Mouse (Mus musculus) ES-Bruce4 (cell line): ENCODE measurements around the gene Smc1a. TPM values are rescaled to one million over a fixed set of nuclear protein-coding genes. Genes with fewer than 3 reads are reported as not detected.

ENCODE experiments used
- H3K27ac ChIP-seq: 2 replicates; pipeline ENCODE4 v1.5.1; 2012; ENCODE audit warnings: low read length, inconsistent platforms; ENCODE audit not compliant: insufficient read depth
- H3K27me3 ChIP-seq: 2 replicates; pipeline ENCODE4 v1.6.1; 2012; ENCODE audit warnings: mild to moderate bottlenecking, low read length, inconsistent platforms; ENCODE audit not compliant: control insufficient read depth, poor library complexity, insufficient read depth, severe bottlenecking
- H3K36me3 ChIP-seq: 2 replicates; pipeline ENCODE4 v1.6.1; 2012; ENCODE audit warnings: inconsistent platforms, mild to moderate bottlenecking, low read length, moderate library complexity; ENCODE audit not compliant: control insufficient read depth, poor library complexity, insufficient read depth, severe bottlenecking
- H3K4me1 ChIP-seq: one replicate; pipeline ENCODE4 v1.8.1; 2011; ENCODE audit warnings: low read length; ENCODE audit not compliant: control insufficient read depth, insufficient read depth
- H3K4me3 ChIP-seq: 2 replicates; pipeline ENCODE4 v1.5.1; 2011; ENCODE audit warnings: low read depth, mild to moderate bottlenecking, low read length
- H3K9ac ChIP-seq: 2 replicates; pipeline ENCODE4 v1.6.1; 2012; ENCODE audit warnings: low read depth, mild to moderate bottlenecking, inconsistent platforms; ENCODE audit not compliant: poor library complexity, severe bottlenecking
- H3K9me3 ChIP-seq: replicated peaks from 2 replicates; pipeline ENCODE4 v1.6.1; 2012; ENCODE audit warnings: mild to moderate bottlenecking, low read length, inconsistent platforms; ENCODE audit not compliant: control insufficient read depth, poor library complexity, insufficient read depth, severe bottlenecking
- CTCF ChIP-seq: IDR thresholded peaks from one replicate; pipeline ENCODE4 v1.8.1; 2011; ENCODE audit warnings: low read depth, low read length
- EP300 ChIP-seq: IDR thresholded peaks from 2 replicates; pipeline ENCODE4 v1.6.1; 2011; ENCODE audit warnings: low read depth, low read length; ENCODE audit not compliant: insufficient read depth
- POLR2A ChIP-seq: IDR thresholded peaks from one replicate; pipeline ENCODE4 v1.8.1; 2011; ENCODE audit warnings: low read length; ENCODE audit not compliant: insufficient read depth
- polyA plus RNA-seq: library from polyadenylated mRNA; stranded (reverse); fragments of >200 nt; gene quantifications from 2 replicates; pipeline ENCODE4 v1.2.4, GENCODE M21; 2011; ENCODE audit warnings: low read depth; ENCODE audit not compliant: missing spikeins, insufficient read depth, insufficient read length

Gene Smc1a
- 134 and 158 TPM in 2 replicates for polyA plus RNA-seq

- H3K27me3 ChIP-seq, result no peaks in the 10 kb centered on the region
- no peak for TF ChIP-seq CTCF
- TF ChIP-seq POLR2A, result peak; percentile 10
Measured at GRCm38 (mm10) chrX:152016151-152017145, at the start of gene Smc1a, which contains the start of gene Ribc1. Gene Smc1a (plus strand): TSS chrX:152016428. Gene Ribc1 (minus strand): TSS chrX:152016295.

DNA sequence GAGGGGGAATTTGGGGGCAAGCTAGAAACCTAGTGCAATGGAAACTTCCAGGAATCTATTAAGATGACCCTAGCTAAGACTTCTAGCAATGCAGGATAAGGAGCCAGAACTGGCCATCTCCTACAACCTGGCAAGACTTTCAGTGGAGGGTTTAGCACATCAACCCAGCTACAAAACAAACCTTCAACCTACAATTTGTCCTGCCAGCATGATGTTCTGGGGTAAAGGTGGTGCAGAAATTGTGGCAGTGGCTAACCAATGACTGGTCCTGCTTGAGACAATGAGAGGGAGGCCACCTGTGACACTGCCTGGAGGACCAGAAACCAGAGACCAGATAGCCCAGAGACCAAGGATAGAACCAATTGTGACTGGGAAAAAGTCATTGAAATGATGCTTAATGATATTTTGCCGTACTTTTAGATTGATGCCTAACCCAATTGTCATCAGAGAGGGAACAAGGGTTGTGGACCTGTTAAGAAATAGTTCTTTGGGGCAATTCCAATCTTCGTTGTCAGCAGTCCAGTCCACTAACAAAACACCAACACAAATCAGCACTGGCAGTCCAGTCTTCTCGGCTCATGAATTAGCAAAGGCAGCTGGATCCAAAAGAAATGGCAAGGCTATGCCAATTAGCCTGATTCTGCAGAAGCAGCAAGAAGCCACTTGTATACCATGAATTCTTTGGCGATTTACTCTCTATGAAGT, 17.1 kb upstream of the Smc1a start:
- H3K4me3 ChIP-seq, result no peak overlapping the region
- H3K36me3 ChIP-seq, result peaks cover 4% of the 10 kb centered on the region
- H3K9me3 ChIP-seq, result no peaks in the 10 kb centered on the region
- no peaks in the 10 kb centered on the region for H3K27me3 ChIP-seq
- H3K4me1 ChIP-seq, result no peaks in the 10 kb centered on the region
- TF ChIP-seq CTCF (no peak), POLR2A (no peak), EP300 (no peak)
- H3K9ac ChIP-seq, result no peak overlapping the region
- no peak overlapping the region for H3K27ac ChIP-seq

More at GRCm38 (mm10) chrX:152016151-152017145, at the start of gene Smc1a, which contains the start of gene Ribc1:
- peak within 1 kb of the TSS; percentile 72 for H3K9ac ChIP-seq
- H3K9me3 ChIP-seq, result no peaks in the 10 kb centered on the region
- H3K4me3 ChIP-seq, result peak within 1 kb of the TSS; percentile 90
- no peaks in the 10 kb centered on the region for H3K36me3 ChIP-seq
- H3K4me1 ChIP-seq, result no peaks in the 10 kb centered on the region
- H3K27ac ChIP-seq, result peak within 1 kb of the TSS; percentile 13

DNA sequence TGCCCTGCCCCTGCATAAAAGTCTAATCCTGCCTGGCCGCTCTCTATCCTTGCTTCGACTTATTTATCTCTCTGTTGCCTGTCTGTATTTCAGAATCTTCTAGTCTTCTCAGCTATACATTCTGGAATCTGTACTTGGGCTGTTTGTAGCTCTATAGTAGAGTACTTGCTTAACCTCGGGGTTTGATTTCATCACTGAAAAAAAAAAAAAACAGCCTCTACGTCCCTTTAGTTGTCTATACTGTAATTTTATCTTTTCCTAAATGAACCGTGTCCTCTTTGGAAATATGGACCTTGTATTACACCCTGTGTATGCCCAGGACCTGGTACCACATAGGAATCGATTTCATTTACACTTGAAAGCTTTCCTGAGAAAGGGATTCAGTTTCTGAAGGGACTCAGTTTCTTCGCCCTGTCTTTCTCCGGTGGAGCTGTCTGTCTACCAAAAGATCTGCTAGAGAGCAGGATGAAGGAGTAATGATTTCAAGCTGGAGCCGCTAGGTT, 15.0 kb upstream of the Smc1a start:
- Histone ChIP-seq H3K36me3 (peaks cover 5% of the 10 kb centered on the region), H3K9me3 (no peaks in the 10 kb centered on the region), H3K27me3 (no peaks in the 10 kb centered on the region), H3K4me1 (no peaks in the 10 kb centered on the region), H3K9ac (peak overlapping the region; percentile 81; the same call in 1 of the 2 replicates), H3K4me3 (peak overlapping the region; percentile 33; the same call in 1 of the 2 replicates), H3K27ac (no peak overlapping the region)
- TF ChIP-seq POLR2A (no peak), EP300 (no peak)

- Histone ChIP-seq H3K9me3 (no peaks in the 10 kb centered on the region), H3K9ac (peak within 1 kb of the TSS; percentile 81), H3K4me1 (no peaks in the 10 kb centered on the region), H3K27ac (peak within 1 kb of the TSS; percentile 87), H3K4me3 (peak within 1 kb of the TSS; percentile 100), H3K36me3 (peaks cover 5% of the 10 kb centered on the region), H3K27me3 (no peaks in the 10 kb centered on the region)
- TF ChIP-seq POLR2A (peak; percentile 79), EP300 (no peak)
Measured at GRCm38 (mm10) chrX:152001737-152002710, 14.2 kb upstream of the Smc1a start, which contains the start of gene Hsd17b10. Gene Hsd17b10 (plus strand): TSS chrX:152001845.

DNA sequence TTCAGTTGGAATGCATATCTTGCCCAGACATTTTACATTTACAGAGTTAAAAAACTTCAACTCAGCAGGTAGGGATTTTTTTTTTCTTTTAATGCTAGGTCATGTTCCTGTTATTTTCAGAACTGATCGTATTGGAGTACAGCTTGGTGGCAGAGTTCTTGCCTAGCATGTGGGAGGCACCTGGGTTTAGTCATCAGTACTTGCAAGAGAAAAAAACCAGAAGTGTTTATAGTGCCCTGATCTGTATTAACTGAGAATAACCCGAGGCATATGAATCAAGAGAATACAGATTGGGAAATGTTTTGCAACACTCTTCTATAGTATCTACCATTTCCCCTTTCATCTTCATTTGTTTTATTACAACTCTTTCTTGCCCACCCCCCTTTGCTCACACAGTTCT, 13.4 kb upstream of the Smc1a start:
- no peak overlapping the region for H3K4me3 ChIP-seq
- no peaks in the 10 kb centered on the region for H3K27me3 ChIP-seq
- peaks cover 5% of the 10 kb centered on the region for H3K36me3 ChIP-seq
- no peaks in the 10 kb centered on the region for H3K9me3 ChIP-seq
- H3K4me1 ChIP-seq, result no peaks in the 10 kb centered on the region
- H3K27ac ChIP-seq, result no peak overlapping the region
- H3K9ac ChIP-seq, result no peak overlapping the region
- no peak for TF ChIP-seq CTCF
- no peak for TF ChIP-seq EP300
- no peak for TF ChIP-seq POLR2A
